Mouse (Mus musculus): ENCODE data around the gene Negr1. TPM values are rescaled to one million over a fixed set of nuclear protein-coding genes. Genes with fewer than 3 reads are reported as not detected.

The Negr1 gene
- polyA plus RNA-seq, 1 experiment: 1.7 TPM

DNA sequence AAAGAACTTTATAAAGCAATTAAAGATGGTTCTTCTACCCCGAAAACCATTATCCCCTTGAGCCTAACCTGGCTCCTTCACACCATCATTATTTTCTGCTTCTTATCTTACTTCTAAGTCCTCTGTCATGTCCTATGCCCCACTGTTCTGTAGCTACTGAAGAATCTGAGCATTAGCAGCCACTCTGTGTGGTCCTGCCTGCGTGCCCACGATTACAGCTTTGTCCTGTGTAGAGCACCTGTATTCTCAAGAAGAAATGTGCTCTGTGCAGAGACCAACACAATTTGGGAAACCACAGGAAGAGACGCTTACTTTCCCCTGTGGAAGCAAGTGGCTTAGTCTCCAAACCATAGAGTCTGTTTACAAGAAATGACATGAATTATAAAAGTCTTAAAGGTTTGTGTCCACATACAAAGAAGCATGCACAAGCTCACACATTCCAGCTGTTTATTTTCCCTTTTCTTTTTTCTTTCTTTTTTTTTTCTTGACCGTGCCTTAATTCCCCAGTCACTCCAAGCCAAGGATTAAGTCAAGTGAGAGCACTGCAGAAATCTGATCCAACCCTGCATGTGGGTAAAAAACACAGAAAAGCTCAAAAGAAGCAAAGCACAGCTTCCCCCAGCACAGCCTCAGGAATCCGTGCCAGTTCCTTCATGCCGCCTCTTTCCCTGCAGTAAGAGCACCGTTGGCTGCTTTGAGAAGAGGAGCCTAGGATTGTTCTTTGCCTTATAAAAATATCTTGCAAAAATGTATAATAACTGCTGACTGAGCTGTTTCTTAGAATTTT, 627.5 kb downstream of the Negr1 start:
- WGBS: 64% methylated on average over 8 of the region's 8 CpGs

DNA sequence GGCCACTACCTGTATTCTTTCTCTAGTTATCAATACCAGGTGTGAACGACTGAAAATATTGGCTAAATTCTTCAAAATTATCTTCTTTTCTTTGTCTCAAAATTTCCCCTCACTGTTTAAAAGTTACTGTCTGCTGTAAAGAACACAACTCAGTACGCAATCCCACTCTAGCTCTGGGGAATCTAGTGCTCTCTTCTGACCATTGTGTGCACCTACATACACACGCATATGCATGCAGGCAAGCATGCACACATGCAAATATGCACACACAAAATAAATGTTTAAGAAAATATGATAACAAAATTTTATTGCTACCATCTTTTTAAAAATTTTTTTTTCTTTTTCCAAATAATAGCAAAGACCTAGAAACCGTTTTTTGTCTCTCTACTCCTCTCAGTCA, 628.2 kb downstream of the Negr1 start:
- H3K4me3 ChIP-seq (ENCODE audit: insufficient read depth, low read depth, low read length): no peak overlapping the region
- DNase-seq: no peak
- TF ChIP-seq CTCF (conservative IDR thresholded peaks at IDR 0.05; ENCODE audit: insufficient read depth, insufficient read length, low read depth, low read length) (no peak), POLR2A (IDR thresholded peaks at IDR 0.05; ENCODE audit: low read depth, low read length) (no peak)
- H3K4me1 ChIP-seq (ENCODE audit: control insufficient read depth, insufficient read depth, low read length): no peaks in the 10 kb centered on the region
- no peaks in the 10 kb centered on the region for H3K36me3 ChIP-seq (ENCODE audit: control insufficient read depth, insufficient read depth, low read length)
- 86% methylated on average over 4 of the region's 4 CpGs for WGBS
- no peaks in the 10 kb centered on the region for H3K27me3 ChIP-seq (replicated peaks; ENCODE audit: control insufficient read depth, insufficient read depth, low read length)
- H3K27ac ChIP-seq (ENCODE audit: insufficient read depth, low read depth, low read length): no peak overlapping the region

More for the DNA sequence above, 627.5 kb downstream of the Negr1 start:
- TF ChIP-seq POLR2A (IDR thresholded peaks at IDR 0.05; ENCODE audit: low read depth, low read length) (no peak), CTCF (conservative IDR thresholded peaks at IDR 0.05; ENCODE audit: insufficient read depth, insufficient read length, low read depth, low read length) (no peak)
- no peaks in the 10 kb centered on the region for H3K27me3 ChIP-seq (replicated peaks; ENCODE audit: control insufficient read depth, insufficient read depth, low read length)
- no peak overlapping the region for H3K27ac ChIP-seq (ENCODE audit: insufficient read depth, low read depth, low read length)
- DNase-seq: no peak
- no peaks in the 10 kb centered on the region for H3K4me1 ChIP-seq (ENCODE audit: control insufficient read depth, insufficient read depth, low read length)
- no peaks in the 10 kb centered on the region for H3K36me3 ChIP-seq (ENCODE audit: control insufficient read depth, insufficient read depth, low read length)
- H3K4me3 ChIP-seq (ENCODE audit: insufficient read depth, low read depth, low read length): no peak overlapping the region

DNA sequence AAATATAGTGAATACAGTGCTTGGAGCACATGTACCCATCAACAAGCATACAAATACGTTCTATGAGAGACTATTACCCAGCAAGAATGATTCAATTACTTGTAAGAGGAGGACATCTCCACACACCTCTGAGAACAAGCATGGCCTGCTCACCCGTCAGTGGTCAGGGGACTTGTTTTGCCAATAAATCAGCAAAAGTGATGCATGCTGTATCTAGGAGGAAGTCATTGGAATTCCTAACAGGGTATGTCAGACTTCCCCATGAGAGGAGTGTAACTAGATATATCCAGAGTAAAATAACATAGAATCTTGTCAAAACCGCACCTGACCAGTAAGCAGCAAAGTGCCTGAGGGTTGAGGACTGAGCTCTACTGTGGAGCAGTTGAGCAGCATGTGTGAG, 629.0 kb downstream of the Negr1 start:
- Histone ChIP-seq H3K27ac (ENCODE audit: insufficient read depth, low read depth, low read length) (no peak overlapping the region), H3K4me3 (ENCODE audit: insufficient read depth, low read depth, low read length) (no peak overlapping the region), H3K27me3 (replicated peaks; ENCODE audit: control insufficient read depth, insufficient read depth, low read length) (no peaks in the 10 kb centered on the region), H3K36me3 (ENCODE audit: control insufficient read depth, insufficient read depth, low read length) (no peaks in the 10 kb centered on the region), H3K4me1 (ENCODE audit: control insufficient read depth, insufficient read depth, low read length) (no peaks in the 10 kb centered on the region)
- TF ChIP-seq POLR2A (IDR thresholded peaks at IDR 0.05; ENCODE audit: low read depth, low read length) (no peak), CTCF (conservative IDR thresholded peaks at IDR 0.05; ENCODE audit: insufficient read depth, insufficient read length, low read depth, low read length) (no peak)
- WGBS: 36% methylated on average over 3 of the region's 3 CpGs
- DNase-seq: no peak

DNA sequence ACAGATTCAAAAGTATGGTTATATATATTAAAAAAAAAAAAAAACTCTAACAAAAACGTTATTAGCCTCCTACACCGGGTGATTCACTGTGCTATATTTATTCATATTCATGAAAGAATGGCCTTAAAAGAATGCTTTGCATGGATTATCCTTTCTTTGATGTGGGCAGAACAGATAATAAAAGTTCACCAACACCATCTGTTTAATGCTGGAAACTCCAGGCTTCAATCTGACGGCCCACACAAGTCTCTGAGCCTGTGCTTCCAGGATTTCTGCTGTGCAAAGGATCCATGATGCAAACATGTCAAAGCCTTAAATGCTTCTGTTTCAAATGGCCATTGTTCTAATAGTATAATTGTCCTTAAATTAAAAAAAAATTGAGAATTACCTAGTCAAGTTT, 630.4 kb downstream of the Negr1 start:
- TF ChIP-seq CTCF (conservative IDR thresholded peaks at IDR 0.05; ENCODE audit: insufficient read depth, insufficient read length, low read depth, low read length): no peak
- no peak for TF ChIP-seq POLR2A (IDR thresholded peaks at IDR 0.05; ENCODE audit: low read depth, low read length)
- no peak overlapping the region for H3K27ac ChIP-seq (ENCODE audit: insufficient read depth, low read depth, low read length)
- no peak for DNase-seq
- H3K27me3 ChIP-seq (replicated peaks; ENCODE audit: control insufficient read depth, insufficient read depth, low read length): no peaks in the 10 kb centered on the region
- H3K4me3 ChIP-seq (ENCODE audit: insufficient read depth, low read depth, low read length): no peak overlapping the region
- no peaks in the 10 kb centered on the region for H3K36me3 ChIP-seq (ENCODE audit: control insufficient read depth, insufficient read depth, low read length)
- 71% methylated on average over 3 of the region's 3 CpGs for WGBS
- no peaks in the 10 kb centered on the region for H3K4me1 ChIP-seq (ENCODE audit: control insufficient read depth, insufficient read depth, low read length)

DNA sequence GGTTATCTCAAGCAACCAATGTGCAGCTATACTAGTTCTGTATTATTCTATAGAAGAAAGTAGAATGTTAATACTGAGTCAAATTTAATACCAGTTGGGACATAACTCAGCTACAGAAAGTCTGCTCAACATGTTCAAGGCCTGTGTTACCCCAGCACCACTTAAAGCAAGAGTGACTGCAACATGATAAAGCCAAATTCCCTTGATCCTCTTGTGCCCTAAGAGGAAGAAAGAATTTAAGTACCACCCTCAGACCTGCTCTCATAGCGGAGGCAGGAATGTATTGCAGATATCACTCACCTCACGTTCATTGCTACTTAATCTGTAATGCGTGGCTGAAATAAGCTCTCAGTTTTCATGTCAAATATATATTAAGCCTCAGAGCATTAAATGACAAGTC, 631.5 kb downstream of the Negr1 start:
- Histone ChIP-seq H3K27ac (ENCODE audit: insufficient read depth, low read depth, low read length) (no peak overlapping the region), H3K4me1 (ENCODE audit: control insufficient read depth, insufficient read depth, low read length) (no peaks in the 10 kb centered on the region), H3K27me3 (replicated peaks; ENCODE audit: control insufficient read depth, insufficient read depth, low read length) (no peaks in the 10 kb centered on the region), H3K4me3 (ENCODE audit: insufficient read depth, low read depth, low read length) (no peak overlapping the region), H3K36me3 (ENCODE audit: control insufficient read depth, insufficient read depth, low read length) (no peaks in the 10 kb centered on the region)
- DNase-seq: no peak
- TF ChIP-seq POLR2A (IDR thresholded peaks at IDR 0.05; ENCODE audit: low read depth, low read length) (no peak), CTCF (conservative IDR thresholded peaks at IDR 0.05; ENCODE audit: insufficient read depth, insufficient read length, low read depth, low read length) (no peak)
- 93% methylated on average over 3 of the region's 3 CpGs for WGBS

DNA sequence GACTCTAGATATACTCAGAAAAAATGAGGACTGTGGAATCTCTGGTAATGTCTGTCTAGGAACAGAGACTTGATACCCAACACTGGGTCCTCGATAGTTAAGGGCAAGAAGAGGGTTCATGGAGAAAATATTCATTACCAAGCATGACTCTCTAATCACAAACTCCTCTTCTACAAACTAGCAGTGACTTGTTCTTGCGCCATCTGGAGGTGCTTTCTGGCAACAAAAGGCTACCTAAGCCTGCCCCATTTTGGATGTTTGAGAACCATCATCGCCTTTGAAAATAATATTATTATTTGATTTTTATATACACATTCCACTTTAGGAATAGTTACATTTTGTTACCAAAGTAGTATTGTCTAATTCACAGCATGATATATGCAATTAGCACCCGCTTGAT, 637.1 kb downstream of the Negr1 start:
- Histone ChIP-seq H3K36me3 (ENCODE audit: control insufficient read depth, insufficient read depth, low read length) (no peaks in the 10 kb centered on the region), H3K4me1 (ENCODE audit: control insufficient read depth, insufficient read depth, low read length) (no peaks in the 10 kb centered on the region), H3K4me3 (ENCODE audit: insufficient read depth, low read depth, low read length) (no peak overlapping the region), H3K27me3 (replicated peaks; ENCODE audit: control insufficient read depth, insufficient read depth, low read length) (no peaks in the 10 kb centered on the region), H3K27ac (ENCODE audit: insufficient read depth, low read depth, low read length) (no peak overlapping the region)
- WGBS: 81% methylated on average over 4 of the region's 4 CpGs
- TF ChIP-seq CTCF (conservative IDR thresholded peaks at IDR 0.05; ENCODE audit: insufficient read depth, insufficient read length, low read depth, low read length): no peak
- TF ChIP-seq POLR2A (IDR thresholded peaks at IDR 0.05; ENCODE audit: low read depth, low read length): no peak
- DNase-seq: no peak

DNA sequence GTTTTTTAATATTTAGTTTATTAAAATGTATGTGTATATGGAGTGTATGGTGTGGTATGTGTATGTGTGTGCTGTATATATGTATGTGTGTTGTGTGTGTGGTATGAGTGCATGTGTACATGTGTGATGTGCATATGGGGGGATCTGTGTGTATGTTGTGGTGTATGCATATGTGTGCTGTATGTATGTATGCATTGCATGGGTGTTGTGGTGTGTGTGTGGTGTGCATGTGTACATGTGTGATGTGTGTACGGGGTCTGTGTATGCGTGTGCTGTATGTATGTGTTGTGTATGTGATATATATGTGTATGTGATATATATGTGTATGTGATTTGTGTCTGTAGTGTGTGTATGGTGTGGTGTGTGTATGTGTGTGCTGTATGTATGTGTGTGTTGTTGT, 640.1 kb downstream of the Negr1 start:
- Histone ChIP-seq H3K4me3 (ENCODE audit: insufficient read depth, low read depth, low read length) (no peak overlapping the region), H3K36me3 (ENCODE audit: control insufficient read depth, insufficient read depth, low read length) (no peaks in the 10 kb centered on the region), H3K27ac (ENCODE audit: insufficient read depth, low read depth, low read length) (no peak overlapping the region), H3K4me1 (ENCODE audit: control insufficient read depth, insufficient read depth, low read length) (no peaks in the 10 kb centered on the region), H3K27me3 (replicated peaks; ENCODE audit: control insufficient read depth, insufficient read depth, low read length) (no peaks in the 10 kb centered on the region)
- no peak for TF ChIP-seq CTCF (conservative IDR thresholded peaks at IDR 0.05; ENCODE audit: insufficient read depth, insufficient read length, low read depth, low read length)
- TF ChIP-seq POLR2A (IDR thresholded peaks at IDR 0.05; ENCODE audit: low read depth, low read length): no peak
- DNase-seq: no peak
- WGBS: 99% methylated on average over 2 of the region's 2 CpGs

Measured in kidney, adult 2 months (tissue).